Mouse (Mus musculus): ENCODE results near the gene Psmf1. TPM values are rescaled to one million over a fixed set of nuclear protein-coding genes. Genes with fewer than 3 reads are reported as not detected.

The Psmf1 gene
- polyA plus RNA-seq (2014; fragmentation: Nextera tagmentation; extraction: Ambion mirVana), result 44.3 and 44.6 TPM in 2 replicates

DNA sequence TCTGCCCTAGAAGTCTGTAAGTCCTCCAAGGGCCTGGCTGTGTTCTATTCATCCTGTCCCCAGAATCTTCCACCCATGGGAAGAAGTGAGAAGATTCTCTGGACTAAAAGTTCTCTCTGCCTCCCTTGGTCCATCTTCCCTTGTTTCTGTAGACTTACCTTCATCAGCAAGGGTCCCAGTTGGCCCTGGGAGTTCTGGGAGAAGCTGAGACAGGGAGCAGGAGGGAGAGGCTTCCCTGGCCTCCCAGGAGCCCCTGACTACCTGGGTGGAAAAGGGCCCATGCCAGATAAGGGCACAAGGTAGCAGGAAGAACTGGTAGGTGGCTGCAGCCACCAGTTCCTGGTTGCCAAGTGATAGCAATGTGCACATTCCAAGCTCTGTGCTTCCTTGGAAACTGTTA, at the start of gene Psmf1:
Psmf1 (minus strand) TSS at position 342 of the 400 bp plus-strand sequence.
- Histone ChIP-seq H3K4me1 (replicated peaks; ENCODE audit: control insufficient read depth, insufficient read depth, low read length) (peaks cover 14% of the 10 kb centered on the region), H3K9me3 (ENCODE audit: control insufficient read depth, low read length) (no peaks in the 10 kb centered on the region), H3K36me3 (ENCODE audit: control insufficient read depth, insufficient read depth, low read length) (no peaks in the 10 kb centered on the region), H3K9ac (ENCODE audit: low read length) (no peak within 1 kb of the TSS), H3K27me3 (replicated peaks; ENCODE audit: control insufficient read depth, insufficient read depth, low read length) (0 out of 2 replicates have a peak, but pooled peaks cover 12% of the 10 kb centered on the region), H3K4me2 (ENCODE audit: low read length) (no peak within 1 kb of the TSS), H3K27ac (ENCODE audit: low read depth) (no peak within 1 kb of the TSS), H3K4me3 (ENCODE audit: low read depth, low read length) (no peak within 1 kb of the TSS)
- no peak for ATAC-seq (replicated peaks; ENCODE audit: low FRiP score, low TSS enrichment, low read depth)
- no peak for DNase-seq (ENCODE audit: low spot score)

DNA sequence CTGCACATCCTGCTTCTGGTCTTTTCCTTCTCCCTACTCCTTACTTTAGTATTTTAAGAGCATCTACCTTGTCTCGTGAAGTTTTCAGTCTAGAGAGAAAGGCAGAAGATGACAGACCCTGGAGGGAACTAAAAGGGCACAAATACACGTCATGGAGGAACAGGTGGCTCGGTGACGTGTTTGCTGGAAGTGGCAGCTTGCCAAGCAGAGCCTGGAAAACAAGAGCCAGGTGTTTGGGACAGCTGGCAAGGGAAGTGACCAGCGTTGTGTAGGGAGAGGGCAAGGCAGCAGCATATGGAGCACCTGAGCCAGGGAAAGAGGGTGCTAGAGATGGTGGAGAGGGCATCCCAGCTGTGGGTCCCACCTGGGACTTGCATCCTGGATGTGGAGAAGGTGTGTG, 47.2 kb upstream of the Psmf1 start:
- no peak for ATAC-seq (replicated peaks; ENCODE audit: low FRiP score, low TSS enrichment, low read depth)

DNA sequence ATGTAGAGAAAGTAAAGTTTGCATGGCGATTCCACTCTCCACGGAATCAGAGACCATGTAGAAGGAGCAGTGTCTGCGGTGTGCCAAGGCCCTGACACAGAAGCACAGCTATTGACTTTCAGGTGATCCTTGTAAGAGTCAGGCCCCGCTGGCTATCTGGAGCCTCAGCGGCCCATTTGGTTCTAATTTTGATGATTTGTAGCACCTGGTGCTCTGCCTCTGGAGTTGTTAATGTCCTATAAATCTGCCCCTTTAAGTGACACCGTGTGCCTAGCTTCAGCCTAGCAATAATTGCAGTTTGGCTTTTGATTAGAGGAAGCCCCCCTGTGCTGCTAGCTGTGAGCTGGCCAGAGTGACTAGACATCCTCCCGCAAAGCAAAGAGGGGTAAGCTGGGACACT, 46.2 kb upstream of the Psmf1 start:
- H3K27me3 ChIP-seq (replicated peaks; ENCODE audit: control insufficient read depth, insufficient read depth, low read length), result no peaks in the 10 kb centered on the region
- H3K9ac ChIP-seq (ENCODE audit: low read length), result no peak overlapping the region
- H3K4me2 ChIP-seq (ENCODE audit: low read length), result no peak overlapping the region
- no peak for DNase-seq (ENCODE audit: low spot score)
- no peak overlapping the region for H3K27ac ChIP-seq (ENCODE audit: low read depth)
- H3K9me3 ChIP-seq (ENCODE audit: control insufficient read depth, low read length), result no peaks in the 10 kb centered on the region
- ATAC-seq (replicated peaks; ENCODE audit: low FRiP score, low TSS enrichment, low read depth), result no peak
- H3K36me3 ChIP-seq (ENCODE audit: control insufficient read depth, insufficient read depth, low read length), result no peaks in the 10 kb centered on the region
- H3K4me1 ChIP-seq (replicated peaks; ENCODE audit: control insufficient read depth, insufficient read depth, low read length), result no peaks in the 10 kb centered on the region
- 52% methylated on average over 7 of the region's 7 CpGs for WGBS
- no peak overlapping the region for H3K4me3 ChIP-seq (ENCODE audit: low read depth, low read length)

More for the DNA sequence above, 47.2 kb upstream of the Psmf1 start:
- no peaks in the 10 kb centered on the region for H3K4me1 ChIP-seq (replicated peaks; ENCODE audit: control insufficient read depth, insufficient read depth, low read length)
- no peaks in the 10 kb centered on the region for H3K27me3 ChIP-seq (replicated peaks; ENCODE audit: control insufficient read depth, insufficient read depth, low read length)
- H3K27ac ChIP-seq (ENCODE audit: low read depth), result no peak overlapping the region
- 48% methylated on average over 5 of the region's 5 CpGs for WGBS
- no peak overlapping the region for H3K9ac ChIP-seq (ENCODE audit: low read length)
- no peak overlapping the region for H3K4me3 ChIP-seq (ENCODE audit: low read depth, low read length)
- no peaks in the 10 kb centered on the region for H3K36me3 ChIP-seq (ENCODE audit: control insufficient read depth, insufficient read depth, low read length)
- no peak for DNase-seq (ENCODE audit: low spot score)
- no peaks in the 10 kb centered on the region for H3K9me3 ChIP-seq (ENCODE audit: control insufficient read depth, low read length)
- H3K4me2 ChIP-seq (ENCODE audit: low read length), result no peak overlapping the region

DNA sequence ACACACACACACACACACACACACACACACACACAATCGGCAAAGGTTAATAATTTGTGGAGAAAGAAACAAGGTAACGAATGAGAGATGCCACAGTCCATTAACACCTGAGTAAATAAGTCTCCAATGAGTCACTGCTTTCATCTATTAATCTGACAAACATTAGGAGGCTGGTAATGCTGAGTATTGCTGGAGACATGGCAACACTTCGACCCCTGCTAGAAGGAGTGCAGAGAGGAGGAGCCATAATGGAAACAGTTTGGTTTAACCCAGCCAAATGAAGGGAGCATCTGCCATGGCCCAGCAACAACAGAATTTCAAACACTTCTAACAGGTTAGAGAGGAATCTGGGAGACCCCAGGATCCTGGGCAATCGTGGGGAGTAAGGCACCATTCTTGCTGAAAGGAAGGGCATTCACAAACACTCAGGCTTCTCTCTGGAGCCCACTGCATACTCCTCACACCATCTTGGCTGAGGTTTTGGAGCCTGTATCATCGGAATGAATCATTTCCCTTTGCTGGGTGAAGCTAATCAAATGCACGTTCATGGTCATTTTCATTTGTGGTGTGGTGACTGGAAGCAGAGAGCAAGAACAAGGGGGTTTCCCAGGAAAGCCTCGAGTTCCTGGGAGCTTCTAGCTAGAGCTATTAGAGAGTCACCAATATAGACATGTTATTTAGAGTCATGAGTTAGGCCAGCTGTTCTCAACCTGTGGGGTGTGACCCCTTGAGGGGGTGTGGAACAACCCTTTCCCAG, 44.4 kb upstream of the Psmf1 start:
- ATAC-seq (replicated peaks; ENCODE audit: low FRiP score, low TSS enrichment, low read depth), result no peak
- H3K9me3 ChIP-seq (ENCODE audit: control insufficient read depth, low read length), result no peaks in the 10 kb centered on the region
- no peaks in the 10 kb centered on the region for H3K4me1 ChIP-seq (replicated peaks; ENCODE audit: control insufficient read depth, insufficient read depth, low read length)
- no peaks in the 10 kb centered on the region for H3K36me3 ChIP-seq (ENCODE audit: control insufficient read depth, insufficient read depth, low read length)
- no peak overlapping the region for H3K27ac ChIP-seq (ENCODE audit: low read depth)
- H3K27me3 ChIP-seq (replicated peaks; ENCODE audit: control insufficient read depth, insufficient read depth, low read length), result no peaks in the 10 kb centered on the region
- no peak for DNase-seq (ENCODE audit: low spot score)
- H3K4me3 ChIP-seq (ENCODE audit: low read depth, low read length), result no peak overlapping the region
- whole genome bisulfite sequencing, result 76% methylated on average over 7 of the region's 7 CpGs
- H3K9ac ChIP-seq (ENCODE audit: low read length), result no peak overlapping the region
- no peak overlapping the region for H3K4me2 ChIP-seq (ENCODE audit: low read length)

DNA sequence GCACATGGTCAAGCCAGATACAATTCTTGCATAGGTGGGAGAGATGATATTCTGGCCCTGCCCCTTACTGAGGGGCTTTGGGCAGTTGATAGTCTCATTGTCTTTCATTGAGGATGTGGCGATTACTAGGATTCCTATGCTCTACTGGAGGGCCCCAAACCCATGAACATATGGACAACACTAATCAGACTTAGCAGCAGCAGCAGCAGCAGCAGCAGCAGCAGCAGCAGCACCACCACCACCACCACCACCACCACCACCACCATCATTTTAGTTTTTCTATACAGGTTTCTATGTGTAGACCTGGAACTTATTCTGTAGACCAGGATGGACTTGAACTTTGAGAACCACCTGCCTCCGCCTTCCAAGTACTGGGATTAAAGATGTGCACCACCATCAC, 39.5 kb upstream of the Psmf1 start:
- Histone ChIP-seq H3K4me2 (ENCODE audit: low read length) (no peak overlapping the region), H3K4me1 (replicated peaks; ENCODE audit: control insufficient read depth, insufficient read depth, low read length) (no peaks in the 10 kb centered on the region), H3K27ac (ENCODE audit: low read depth) (no peak overlapping the region), H3K27me3 (replicated peaks; ENCODE audit: control insufficient read depth, insufficient read depth, low read length) (no peaks in the 10 kb centered on the region), H3K4me3 (ENCODE audit: low read depth, low read length) (no peak overlapping the region), H3K9ac (ENCODE audit: low read length) (no peak overlapping the region), H3K9me3 (ENCODE audit: control insufficient read depth, low read length) (no peaks in the 10 kb centered on the region), H3K36me3 (ENCODE audit: control insufficient read depth, insufficient read depth, low read length) (no peaks in the 10 kb centered on the region)
- ATAC-seq (replicated peaks; ENCODE audit: low FRiP score, low TSS enrichment, low read depth) (no peak), DNase-seq (ENCODE audit: low spot score) (no peak)
- 94% methylated on average over 2 of the region's 2 CpGs for WGBS

DNA sequence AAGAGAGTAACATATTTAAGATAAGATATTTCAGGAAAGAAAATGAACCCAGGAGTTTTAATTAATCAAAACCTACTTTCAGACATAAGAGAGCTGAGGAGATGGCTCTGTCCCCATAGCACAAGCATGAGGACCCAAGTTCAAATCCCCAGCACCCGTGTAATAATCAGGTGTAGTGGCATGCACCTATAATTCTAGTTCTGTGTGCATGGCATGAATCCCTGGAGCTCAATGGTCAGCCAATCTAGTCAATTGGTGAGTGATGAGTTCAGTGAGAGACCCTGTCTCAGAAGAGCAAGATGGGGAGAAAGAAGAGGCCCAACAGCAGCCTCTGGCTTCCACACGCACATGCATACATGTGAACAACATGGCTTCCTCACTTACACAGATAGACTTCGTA, 33.4 kb upstream of the Psmf1 start:
- H3K36me3 ChIP-seq (ENCODE audit: control insufficient read depth, insufficient read depth, low read length), result no peaks in the 10 kb centered on the region
- 83% methylated on average over 3 of the region's 3 CpGs for WGBS
- H3K9ac ChIP-seq (ENCODE audit: low read length), result no peak overlapping the region
- H3K4me3 ChIP-seq (ENCODE audit: low read depth, low read length), result no peak overlapping the region
- ATAC-seq (replicated peaks; ENCODE audit: low FRiP score, low TSS enrichment, low read depth) (no peak), DNase-seq (ENCODE audit: low spot score) (no peak)
- no peaks in the 10 kb centered on the region for H3K9me3 ChIP-seq (ENCODE audit: control insufficient read depth, low read length)
- no peak overlapping the region for H3K27ac ChIP-seq (ENCODE audit: low read depth)
- H3K4me1 ChIP-seq (replicated peaks; ENCODE audit: control insufficient read depth, insufficient read depth, low read length), result no peaks in the 10 kb centered on the region
- H3K27me3 ChIP-seq (replicated peaks; ENCODE audit: control insufficient read depth, insufficient read depth, low read length), result no peaks in the 10 kb centered on the region
- H3K4me2 ChIP-seq (ENCODE audit: low read length), result no peak overlapping the region

DNA sequence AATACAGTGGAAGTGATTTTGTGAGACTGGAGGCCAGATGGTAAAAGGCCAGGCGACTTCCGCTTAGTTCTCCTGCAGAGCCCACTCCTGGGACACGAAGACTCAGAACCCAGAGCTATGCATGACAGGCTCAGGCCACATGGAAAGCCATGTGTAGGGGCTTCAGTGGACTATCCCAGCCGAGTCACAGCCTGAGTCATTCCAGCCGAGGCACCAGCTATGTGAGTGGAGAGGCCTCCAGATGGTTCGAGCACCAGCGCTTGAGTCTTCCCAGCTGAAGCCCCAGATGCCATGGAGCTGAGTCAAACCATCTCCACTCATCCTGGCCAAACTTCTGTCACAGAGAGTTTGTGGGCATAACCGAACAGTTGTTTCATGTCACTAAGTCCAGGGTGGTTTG, 29.5 kb upstream of the Psmf1 start:
- H3K27ac ChIP-seq (ENCODE audit: low read depth), result no peak overlapping the region
- no peak overlapping the region for H3K4me3 ChIP-seq (ENCODE audit: low read depth, low read length)
- H3K9ac ChIP-seq (ENCODE audit: low read length), result no peak overlapping the region
- H3K9me3 ChIP-seq (ENCODE audit: control insufficient read depth, low read length), result no peaks in the 10 kb centered on the region
- ATAC-seq (replicated peaks; ENCODE audit: low FRiP score, low TSS enrichment, low read depth) (no peak), DNase-seq (ENCODE audit: low spot score) (no peak)
- H3K27me3 ChIP-seq (replicated peaks; ENCODE audit: control insufficient read depth, insufficient read depth, low read length), result no peaks in the 10 kb centered on the region
- no peaks in the 10 kb centered on the region for H3K4me1 ChIP-seq (replicated peaks; ENCODE audit: control insufficient read depth, insufficient read depth, low read length)
- WGBS, result 77% methylated on average over 8 of the region's 8 CpGs
- H3K36me3 ChIP-seq (ENCODE audit: control insufficient read depth, insufficient read depth, low read length), result no peaks in the 10 kb centered on the region
- no peak overlapping the region for H3K4me2 ChIP-seq (ENCODE audit: low read length)

DNA sequence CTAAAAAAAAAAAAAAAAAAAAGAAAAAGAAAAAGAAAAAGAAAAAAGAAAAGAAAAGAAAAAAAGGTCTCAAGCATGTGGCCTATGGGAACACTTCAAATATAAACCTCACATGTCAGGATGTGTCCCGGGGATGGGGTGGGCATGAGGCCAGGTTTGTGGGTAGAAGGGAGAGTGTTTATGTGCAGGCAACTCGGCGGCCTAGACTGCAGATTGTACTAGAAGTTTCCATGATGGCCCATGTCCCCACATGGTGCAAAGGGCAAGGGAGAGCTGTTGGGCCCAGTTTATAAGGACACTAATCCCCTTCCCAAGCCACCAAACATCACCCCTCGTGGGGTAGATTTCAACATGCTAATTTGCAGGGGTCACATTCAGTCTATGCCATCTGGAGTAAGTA, 28.2 kb upstream of the Psmf1 start:
- no peak overlapping the region for H3K9ac ChIP-seq (ENCODE audit: low read length)
- 82% methylated on average over 4 of the region's 4 CpGs for WGBS
- H3K4me3 ChIP-seq (ENCODE audit: low read depth, low read length), result no peak overlapping the region
- no peaks in the 10 kb centered on the region for H3K36me3 ChIP-seq (ENCODE audit: control insufficient read depth, insufficient read depth, low read length)
- H3K4me1 ChIP-seq (replicated peaks; ENCODE audit: control insufficient read depth, insufficient read depth, low read length), result no peaks in the 10 kb centered on the region
- H3K27me3 ChIP-seq (replicated peaks; ENCODE audit: control insufficient read depth, insufficient read depth, low read length), result no peaks in the 10 kb centered on the region
- no peak overlapping the region for H3K4me2 ChIP-seq (ENCODE audit: low read length)
- ATAC-seq (replicated peaks; ENCODE audit: low FRiP score, low TSS enrichment, low read depth) (no peak), DNase-seq (ENCODE audit: low spot score) (no peak)
- no peaks in the 10 kb centered on the region for H3K9me3 ChIP-seq (ENCODE audit: control insufficient read depth, low read length)
- H3K27ac ChIP-seq (ENCODE audit: low read depth), result no peak overlapping the region

DNA sequence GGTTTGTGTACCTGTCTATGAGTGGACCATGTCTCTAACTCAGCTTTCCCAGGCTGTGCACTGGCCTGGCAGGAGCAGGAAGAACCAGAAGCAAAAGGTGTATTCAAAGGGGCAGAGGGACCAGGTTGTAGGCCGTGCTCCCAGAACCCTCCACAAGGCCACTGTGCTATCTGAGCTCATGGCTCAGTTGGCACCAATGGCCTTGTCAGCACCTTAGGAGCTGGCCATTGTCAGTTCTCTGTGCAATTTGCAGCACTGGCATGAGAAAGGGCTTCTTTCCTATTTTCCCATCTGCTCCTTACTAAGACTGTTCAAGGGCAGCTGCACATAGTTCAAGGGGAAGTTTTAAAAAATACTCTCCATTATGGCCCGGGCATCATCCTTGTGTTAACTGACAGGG, 20.6 kb upstream of the Psmf1 start:
- Histone ChIP-seq H3K9ac (ENCODE audit: low read length) (no peak overlapping the region), H3K27ac (ENCODE audit: low read depth) (no peak overlapping the region), H3K9me3 (ENCODE audit: control insufficient read depth, low read length) (no peaks in the 10 kb centered on the region), H3K4me2 (ENCODE audit: low read length) (no peak overlapping the region), H3K4me3 (ENCODE audit: low read depth, low read length) (no peak overlapping the region), H3K27me3 (replicated peaks; ENCODE audit: control insufficient read depth, insufficient read depth, low read length) (no peaks in the 10 kb centered on the region), H3K4me1 (replicated peaks; ENCODE audit: control insufficient read depth, insufficient read depth, low read length) (no peaks in the 10 kb centered on the region), H3K36me3 (ENCODE audit: control insufficient read depth, insufficient read depth, low read length) (no peaks in the 10 kb centered on the region)
- DNase-seq (ENCODE audit: low spot score), result no peak
- 82% methylated on average over 2 of the region's 2 CpGs for WGBS
- no peak for ATAC-seq (replicated peaks; ENCODE audit: low FRiP score, low TSS enrichment, low read depth)
